Mouse (Mus musculus) brain, embryonic 14.5 days (tissue): ENCODE measurements around the gene Tk1.
"Not testable (repeated sequence)": the region's sequence is repeated elsewhere in the genome, so short reads cannot be mapped to it uniquely, and the experiment has no call there.

Experiments used
- CTCF ChIP-seq: fragments of 200-500 bp; IDR thresholded peaks from 2 replicates; pipeline ENCODE4 v1.5.1; 2012; ENCODE audit warnings: inconsistent platforms, mild to moderate bottlenecking, moderate library complexity, borderline replicate concordance; ENCODE audit not compliant: insufficient read depth, insufficient read length; ENCODE audit errors: extremely low read depth
- POLR2A ChIP-seq: fragments of 200-500 bp; IDR thresholded peaks from 2 replicates; pipeline ENCODE4 v1.6.1; 2012; ENCODE audit warnings: mild to moderate bottlenecking, inconsistent platforms, borderline replicate concordance; ENCODE audit not compliant: poor library complexity, insufficient read depth, insufficient read length, severe bottlenecking; ENCODE audit errors: extremely low read depth

GRCm38 (mm10) chr11:117833509-117833908 is 7.6 kb upstream of the Tk1 start:
- TF ChIP-seq CTCF, POLR2A: not testable (repeated sequence)
